Mouse (Mus musculus): ENCODE measurements around the gene Mup19. TPM values are rescaled to one million over a fixed set of nuclear protein-coding genes. Genes with fewer than 3 reads are reported as not detected.
A peak's percentile ranks its signal among the peaks of the same experiment; 100 is the strongest.
"Not testable (repeated sequence)": the region's sequence is repeated elsewhere in the genome, so short reads cannot be mapped to it uniquely, and the experiment has no call there.

The Mup19 gene
- not detected for total RNA-seq (2021)

DNA sequence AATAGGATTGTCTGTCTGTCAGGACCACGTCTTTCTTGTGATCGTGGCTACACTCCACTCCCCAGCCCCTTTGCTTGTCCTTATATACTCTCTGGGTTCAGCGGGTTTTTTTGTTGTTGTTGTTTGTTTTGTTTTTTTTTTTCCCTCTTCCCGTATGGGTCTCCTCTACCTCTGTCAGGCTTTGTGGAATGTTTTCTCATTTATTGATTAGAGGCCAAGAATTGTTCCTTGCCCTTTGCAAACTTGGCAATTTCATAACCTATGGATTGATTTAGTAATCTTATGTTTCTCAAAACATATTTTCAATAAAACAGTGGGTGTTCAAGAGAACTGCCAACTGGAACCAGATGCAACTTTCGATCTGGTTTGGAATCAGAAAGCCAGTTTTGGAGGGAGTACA lies at the start of gene Mup19:
Gene Mup19, minus strand, starts transcription at position 101 of the 400 bp plus-strand sequence.
- intact Hi-C loops (cut with DNase I); DNase-seq (ENCODE audit: low spot score in 2 of 2): not testable (repeated sequence)

DNA sequence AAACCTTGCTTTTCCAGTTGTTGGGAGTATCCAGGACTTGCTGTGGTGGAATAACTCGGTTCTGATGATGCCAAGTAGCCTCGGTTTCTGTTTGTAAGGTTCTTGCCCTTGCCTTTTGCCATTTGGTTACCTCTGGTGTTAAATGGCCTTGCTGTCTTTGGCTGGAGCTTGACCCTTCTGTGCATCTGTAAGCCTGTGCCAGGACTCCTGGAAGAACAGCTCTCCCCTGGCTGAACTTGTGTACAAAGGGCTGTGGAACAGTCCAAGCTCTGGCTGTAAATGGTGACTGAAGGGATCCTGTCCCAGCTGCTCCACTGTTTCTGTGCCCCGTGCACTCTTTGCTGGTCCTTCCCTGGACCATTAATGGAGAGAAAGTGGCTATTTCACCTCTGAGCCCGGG lies 47.1 kb upstream of the Mup19 start:
- intact Hi-C loops (cut with DNase I) = no loop called here
- DNase-seq (ENCODE audit: low spot score in 2 of 2) = no peak

DNA sequence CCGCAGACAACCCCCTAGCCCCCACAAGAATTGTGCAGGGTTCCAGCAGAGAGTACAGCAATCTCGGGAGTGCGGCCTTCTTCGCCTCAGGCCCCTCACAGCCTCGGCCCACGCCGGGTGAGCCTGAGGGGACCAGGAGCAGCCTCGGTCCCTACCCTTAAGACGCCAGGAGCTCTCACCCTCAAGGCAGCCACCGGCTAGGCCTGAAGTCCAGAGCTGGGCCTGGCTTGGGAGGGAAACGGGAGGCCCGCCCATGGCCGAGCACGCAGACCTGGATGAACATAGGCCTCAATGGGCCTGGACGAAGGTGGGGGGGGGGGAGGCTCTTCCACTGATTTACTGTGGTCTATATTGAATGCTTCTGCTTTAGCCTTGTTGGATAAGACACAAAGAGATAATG lies 41.1 kb upstream of the Mup19 start:
- DNase-seq (ENCODE audit: low spot score in 2 of 2) = no peak
- intact Hi-C loops (cut with DNase I) = no loop called here

DNA sequence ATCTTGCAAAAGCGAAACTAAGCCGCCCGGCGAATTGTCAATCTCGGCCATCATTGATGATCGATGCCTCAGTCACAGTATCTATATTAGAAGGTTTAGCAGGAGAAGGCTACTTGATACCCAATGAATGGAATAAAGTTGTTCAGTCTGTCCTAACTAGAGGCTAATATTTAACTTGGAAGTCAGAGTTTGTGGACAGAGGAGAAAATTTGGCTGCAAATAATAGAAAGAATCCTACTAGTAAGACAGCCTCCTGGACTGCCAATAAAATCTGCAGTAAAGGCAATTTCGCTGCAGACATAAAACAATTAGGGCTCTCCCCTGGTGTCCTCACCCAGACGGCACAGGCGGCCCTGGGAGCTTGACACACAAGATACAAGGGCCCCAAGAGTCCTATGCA lies 40.5 kb upstream of the Mup19 start:
- intact Hi-C loops (cut with DNase I); DNase-seq (ENCODE audit: low spot score in 2 of 2): not testable (repeated sequence)

DNA sequence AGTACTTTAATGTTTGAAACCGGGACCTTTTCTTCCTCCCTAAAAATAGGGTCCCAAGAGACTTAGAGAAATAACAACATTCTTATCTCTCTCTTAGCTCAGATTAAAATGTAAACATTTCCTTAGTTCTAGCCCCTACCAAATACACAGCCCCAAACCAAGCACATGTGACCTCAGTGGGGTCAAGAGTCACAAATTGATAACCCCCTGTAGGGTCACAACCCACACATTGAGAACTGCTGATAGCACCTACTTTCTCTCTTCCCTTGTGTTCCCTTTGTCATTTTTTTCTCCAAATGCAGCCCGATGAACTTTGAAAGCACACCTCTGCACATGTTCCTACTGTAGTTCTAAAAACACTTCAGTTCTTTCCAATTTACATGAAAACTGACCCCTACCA lies 33.5 kb upstream of the Mup19 start:
- intact Hi-C loops (cut with DNase I) = no loop called here
- no peak for DNase-seq (ENCODE audit: low spot score in 2 of 2)

GRCm38 (mm10) chr4:61813435-61813834 lies 31.4 kb upstream of the Mup19 start:
- intact Hi-C loops (cut with DNase I) = no loop called here
- DNase-seq (ENCODE audit: low spot score in 2 of 2) = no peak

DNA sequence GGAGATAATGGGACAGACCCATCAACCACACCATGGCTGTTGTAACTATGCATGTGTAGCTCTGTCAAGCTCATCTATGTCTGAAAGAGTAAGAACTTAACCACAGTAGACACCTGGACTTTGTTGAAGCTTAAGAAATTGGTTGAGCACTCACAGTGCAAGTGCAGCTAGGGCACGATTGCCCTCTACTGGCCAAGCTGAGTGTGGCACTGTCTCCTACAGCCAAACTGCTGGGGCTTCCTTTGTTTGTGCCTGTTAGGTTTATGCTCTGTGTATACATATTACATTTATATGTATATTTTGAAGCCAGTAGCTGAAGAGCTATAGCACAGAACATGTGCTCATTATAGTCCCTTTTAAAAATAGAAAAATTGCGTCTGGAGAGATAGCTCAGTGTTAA lies 29.1 kb upstream of the Mup19 start:
- peak; percentile 19 to 37 for DNase-seq (ENCODE audit: low spot score in 2 of 2)
- intact Hi-C loops (cut with DNase I) = not testable (repeated sequence)

DNA sequence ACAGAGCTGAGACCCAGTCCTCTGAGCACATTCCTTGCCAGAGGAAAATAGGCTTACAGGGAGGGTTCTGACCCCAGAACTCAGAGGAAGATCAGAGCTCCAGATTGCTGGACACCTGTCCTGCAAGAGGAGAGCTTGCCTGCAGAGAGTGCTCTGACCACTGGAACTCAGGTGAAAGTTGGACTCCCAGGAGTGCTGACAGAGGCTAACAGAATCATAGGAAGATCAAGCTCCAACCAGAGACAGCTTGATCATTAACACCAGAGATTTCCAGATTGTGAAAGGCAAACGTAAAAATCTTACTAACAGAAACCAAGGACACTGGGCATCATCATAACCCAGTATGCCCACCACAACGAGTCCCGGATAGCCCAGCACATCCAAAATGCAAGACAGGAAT lies 26.9 kb upstream of the Mup19 start:
- intact Hi-C loops (cut with DNase I); DNase-seq (ENCODE audit: low spot score in 2 of 2): not testable (repeated sequence)

- intact Hi-C loops (cut with DNase I); DNase-seq (ENCODE audit: low spot score in 2 of 2): not testable (repeated sequence)
Observed at GRCm38 (mm10) chr4:61789699-61790098, 7.6 kb upstream of the Mup19 start.

DNA sequence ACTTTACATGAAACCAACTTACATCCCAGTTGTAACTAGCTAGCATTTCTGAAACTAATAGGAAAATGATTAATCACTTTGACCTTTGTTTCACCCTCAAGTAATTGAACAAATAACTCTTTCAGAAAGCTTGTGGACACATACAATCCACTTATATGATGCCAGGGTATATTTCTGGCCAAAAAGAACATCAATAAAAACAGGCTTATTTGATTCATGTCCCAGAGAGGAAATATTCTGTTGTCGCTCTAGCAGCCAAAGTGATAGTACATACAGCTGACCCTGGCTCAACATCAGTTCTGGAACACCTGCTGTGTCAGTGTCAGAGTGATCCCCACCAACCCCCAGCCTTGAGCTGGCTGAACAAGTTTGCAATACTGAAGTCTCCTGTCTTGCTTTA lies 2.2 kb upstream of the Mup19 start:
- DNase-seq (ENCODE audit: low spot score in 2 of 2); intact Hi-C loops (cut with DNase I): not testable (repeated sequence)

Other genes starting within 250 kb of the Mup19 start
- not detected for gene Mup17, start 186.4 kb downstream of the Mup19 start, total RNA-seq (2021)
- not detected for gene Mup18, start 108.1 kb downstream of the Mup19 start, total RNA-seq (2021)
- under 1 TPM; 0.35 to 0.45 TPM for gene Mup5, start 53.0 kb upstream of the Mup19 start, total RNA-seq (2021)

Data from left cerebral cortex, postnatal 36 days (tissue).